Mouse (Mus musculus) CH12.LX (cell line): ENCODE data around the gene Fzd5. TPM values are rescaled to one million over a fixed set of nuclear protein-coding genes. Genes with fewer than 3 reads are reported as not detected.
A peak's percentile ranks its signal among the peaks of the same experiment; 100 is the strongest.

ENCODE experiments used
- DNase-seq: peaks from one replicate; pipeline ENCODE4 v3.0.0-alpha.2; 2013; ENCODE audit errors: extremely low read depth
- H3K27ac ChIP-seq: 2 replicates; pipeline ENCODE4 v1.5.1; 2012; ENCODE audit warnings: low read depth, mild to moderate bottlenecking, control low read depth, moderate library complexity; ENCODE audit not compliant: insufficient read depth
- H3K27me3 ChIP-seq: replicated peaks from 2 replicates; pipeline ENCODE3; 2012; ENCODE audit warnings: inconsistent platforms
- H3K36me3 ChIP-seq, 2 experiments: replicated peaks in 1 of 2; 2 replicates each; pipeline versions ENCODE3 to v1.6.1; 2012; ENCODE audit warnings: inconsistent platforms in 1 of 2, low read length in 1 of 2, mild to moderate bottlenecking in 1 of 2, mixed read lengths in 1 of 2, moderate library complexity in 1 of 2; ENCODE audit not compliant: control insufficient read depth in 1 of 2, insufficient read depth in 1 of 2
- H3K4me1 ChIP-seq, 2 experiments: 2 replicates each; pipeline ENCODE4 v1.6.1; 2012; ENCODE audit warnings: inconsistent platforms in 1 of 2, moderate library complexity in 1 of 2; ENCODE audit not compliant: insufficient read depth in 2 of 2, control insufficient read depth in 1 of 2
- H3K4me2 ChIP-seq: 2 replicates; pipeline ENCODE4 v1.6.1; 2012; ENCODE audit warnings: low read depth, mild to moderate bottlenecking, control low read depth; ENCODE audit not compliant: poor library complexity, insufficient read depth, severe bottlenecking
- H3K4me3 ChIP-seq, 3 experiments: fragments of 150-350 bp in 1 of 3; sonication (generic) in 1 of 3; replicated peaks in 1 of 3; 2 replicates each; pipeline versions ENCODE3 to v1.5.1; 2011 to 2012; ENCODE audit warnings: low read depth in 2 of 3, low read length in 2 of 3, mild to moderate bottlenecking in 2 of 3, moderate library complexity in 2 of 3, control low read depth in 1 of 3, improper control_type of control experiment in 1 of 3, inconsistent platforms in 1 of 3, mixed read lengths in 1 of 3; ENCODE audit not compliant: poor library complexity in 1 of 3
- H3K79me2 ChIP-seq: replicated peaks from 2 replicates; pipeline ENCODE4 v1.6.1; 2012; ENCODE audit warnings: mild to moderate bottlenecking, moderate library complexity; ENCODE audit not compliant: control insufficient read depth, poor library complexity, insufficient read depth, severe bottlenecking; ENCODE audit errors: extremely low read depth
- H3K9ac ChIP-seq: 2 replicates; pipeline ENCODE4 v1.6.1; 2012; ENCODE audit warnings: low read depth, mild to moderate bottlenecking, control low read depth, moderate library complexity; ENCODE audit not compliant: insufficient read depth
- H3K9me3 ChIP-seq: replicated peaks from 2 replicates; pipeline ENCODE3; 2012; ENCODE audit warnings: low read length, inconsistent platforms, mixed read lengths
- BHLHE40 ChIP-seq: IDR thresholded peaks from 2 replicates; pipeline ENCODE4 v1.6.1; 2011; ENCODE audit warnings: mild to moderate bottlenecking, low read depth, low read length, improper control_type of control experiment
- CHD2 ChIP-seq: IDR thresholded peaks from 2 replicates; pipeline ENCODE4 v1.6.1; 2011; ENCODE audit warnings: low read length, improper control_type of control experiment
- CTCF ChIP-seq, 2 experiments: IDR thresholded peaks in 1 of 2; conservative IDR thresholded peaks in 1 of 2; 2 replicates each; pipeline ENCODE4 v1.5.1; 2011 to 2012; ENCODE audit warnings: low read depth in 2 of 2, low read length in 2 of 2, improper control_type of control experiment in 1 of 2, inconsistent platforms in 1 of 2, mild to moderate bottlenecking in 1 of 2, moderate library complexity in 1 of 2
- ELF1 ChIP-seq: IDR thresholded peaks from 2 replicates; pipeline ENCODE4 v1.6.1; 2014; ENCODE audit warnings: low read depth, mild to moderate bottlenecking, inconsistent platforms, low read length, improper control_type of control experiment
- ETS1 ChIP-seq: conservative IDR thresholded peaks from 2 replicates; pipeline ENCODE4 v1.6.1; 2012; ENCODE audit warnings: low read depth, mild to moderate bottlenecking, inconsistent platforms, low read length, improper control_type of control experiment, moderate library complexity
- IRF4 ChIP-seq: IDR thresholded peaks from 2 replicates; pipeline ENCODE4 v1.6.1; 2014; ENCODE audit warnings: low read depth, mild to moderate bottlenecking, inconsistent platforms, low read length, improper control_type of control experiment
- JUND ChIP-seq: conservative IDR thresholded peaks from 2 replicates; pipeline ENCODE4 v1.6.1; 2011; ENCODE audit warnings: low read depth, low read length, improper control_type of control experiment
- MAZ ChIP-seq: IDR thresholded peaks from 2 replicates; pipeline ENCODE4 v1.6.1; 2012; ENCODE audit warnings: low read depth, mild to moderate bottlenecking, inconsistent platforms, low read length, improper control_type of control experiment, moderate library complexity
- MYC ChIP-seq: IDR thresholded peaks from 2 replicates; pipeline ENCODE4 v1.6.1; 2011; ENCODE audit warnings: low read depth, mild to moderate bottlenecking, improper control_type of control experiment, low read length
- PAX5 ChIP-seq: IDR thresholded peaks from 2 replicates; pipeline ENCODE4 v1.6.1; 2012; ENCODE audit warnings: low read length, inconsistent platforms, mixed read lengths
- POLR2A ChIP-seq: IDR thresholded peaks from 2 replicates; pipeline ENCODE4 v1.6.1; 2011; ENCODE audit warnings: low read depth, mild to moderate bottlenecking, improper control_type of control experiment, low read length
- RAD21 ChIP-seq: IDR thresholded peaks from 2 replicates; pipeline ENCODE4 v1.6.1; 2011; ENCODE audit warnings: low read depth, mild to moderate bottlenecking, low read length, improper control_type of control experiment, moderate library complexity
- SIN3A ChIP-seq: IDR thresholded peaks from 2 replicates; pipeline ENCODE4 v1.6.1; 2012; ENCODE audit warnings: low read length, improper control_type of control experiment, inconsistent platforms
- SMC3 ChIP-seq: IDR thresholded peaks from 2 replicates; pipeline ENCODE4 v1.6.1; 2011; ENCODE audit warnings: low read depth, low read length, improper control_type of control experiment
- TBP ChIP-seq: conservative IDR thresholded peaks from 2 replicates; pipeline ENCODE4 v1.6.1; 2011; ENCODE audit warnings: low read depth, low read length, improper control_type of control experiment
- UBTF ChIP-seq: IDR thresholded peaks from 2 replicates; pipeline ENCODE4 v1.6.1; 2012; ENCODE audit warnings: low read depth, mild to moderate bottlenecking, inconsistent platforms, low read length, improper control_type of control experiment, moderate library complexity
- USF2 ChIP-seq: conservative IDR thresholded peaks from 2 replicates; pipeline ENCODE4 v1.6.1; 2011; ENCODE audit warnings: low read depth, low read length, improper control_type of control experiment
- ZKSCAN1 ChIP-seq: IDR thresholded peaks from 2 replicates; pipeline ENCODE4 v1.6.1; 2012; ENCODE audit warnings: low read depth, inconsistent platforms, low read length, improper control_type of control experiment, borderline replicate concordance
- dilution Hi-C: fragments of 300-500 bp; cut with MboI; formaldehyde crosslinking; loops from 2 replicates; pipeline ENCODE4 v1.14.3; 2020; ENCODE audit warnings: low sequenced_read_pairs; ENCODE audit not compliant: extremely low pct_unique_long_range_greater_than_20kb, extremely low pct_ligation_motif_present
- in situ Hi-C: fragments of 300-500 bp; cut with MboI; formaldehyde crosslinking; loops from 3 replicates; pipeline ENCODE4 v1.14.3; 2019; ENCODE audit warnings: low sequenced_read_pairs, low pct_ligation_motif_present, low pct_unique_long_range_greater_than_20kb, mixed read lengths
- polyA plus RNA-seq: library from polyadenylated mRNA; unstranded; fragments of >175 nt; gene quantifications from 2 replicates; pipeline ENCODE4 v1.2.1, GENCODE M21; 2012; ENCODE audit warnings: low read depth; ENCODE audit not compliant: insufficient read length
- total RNA-seq, 2 experiments: library from RNA; depleted of rRNA; stranded (reverse); fragments of 300-350 nt in 1 of 2; fragments of >200 nt in 1 of 2; gene quantifications; 2 replicates each; pipeline ENCODE4 v1.2.3; 2012 to 2014

Fzd5 gene
- total and polyA plus RNA-seq, 3 experiments = 0.40 to 1.1 (median 0.47) TPM

DNA sequence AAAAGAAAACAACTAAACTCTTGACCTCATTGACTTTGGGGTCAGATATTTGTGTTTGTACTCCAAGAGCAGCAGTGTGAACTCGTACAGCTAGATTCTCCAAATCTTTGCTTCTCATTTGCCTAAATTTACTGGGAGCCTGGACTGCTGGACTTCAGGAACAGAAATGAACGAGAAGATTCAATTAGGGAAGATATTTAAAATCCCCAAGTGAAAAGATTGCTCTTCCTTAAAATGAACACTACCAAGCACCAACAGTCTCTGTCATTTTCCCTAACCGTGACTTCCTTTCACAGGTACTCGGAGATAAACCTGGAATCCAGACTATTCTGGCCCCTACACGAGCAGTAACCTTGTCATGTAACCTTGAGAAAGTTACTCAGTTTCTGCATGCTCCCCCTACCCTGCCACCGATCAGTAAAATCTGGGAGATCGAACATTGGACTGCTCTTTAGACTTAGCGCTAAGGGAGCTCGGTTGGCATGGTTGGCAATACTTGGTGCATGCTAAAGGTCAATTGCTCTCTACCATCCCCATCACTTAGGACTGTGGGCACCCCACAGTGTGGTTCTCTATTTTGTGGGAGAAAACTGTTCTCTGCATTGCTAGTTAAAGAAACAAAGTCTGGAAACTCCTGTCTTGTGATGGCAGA, 47.9 kb downstream of the Fzd5 start:
- Histone ChIP-seq H3K79me2 (no peaks in the 10 kb centered on the region), H3K9ac (peak overlapping the region; percentile 69), H3K4me1 (peaks cover 0 to 13% of the 10 kb centered on the region in 2 experiments; a peak in 2 of 4 replicates), H3K9me3 (no peaks in the 10 kb centered on the region), H3K4me2 (peak overlapping the region; percentile 80), H3K27ac (no peak overlapping the region), H3K4me3 (peak overlapping the region; percentile 52 to 76 (median 70)), H3K27me3 (peaks cover 14% of the 10 kb centered on the region), H3K36me3 (no peaks in the 10 kb centered on the region)
- no peak for DNase-seq
- in situ Hi-C loops = no loop called here
- TF ChIP-seq CTCF (conservative IDR thresholded peaks at IDR 0.05 in 1 of 2, IDR thresholded peaks at IDR 0.05 in 1 of 2; ENCODE audit: low read depth in 2 of 2, low read length in 2 of 2) (no peak), ZKSCAN1 (no peak)
- dilution Hi-C loops = no loop called here

DNA sequence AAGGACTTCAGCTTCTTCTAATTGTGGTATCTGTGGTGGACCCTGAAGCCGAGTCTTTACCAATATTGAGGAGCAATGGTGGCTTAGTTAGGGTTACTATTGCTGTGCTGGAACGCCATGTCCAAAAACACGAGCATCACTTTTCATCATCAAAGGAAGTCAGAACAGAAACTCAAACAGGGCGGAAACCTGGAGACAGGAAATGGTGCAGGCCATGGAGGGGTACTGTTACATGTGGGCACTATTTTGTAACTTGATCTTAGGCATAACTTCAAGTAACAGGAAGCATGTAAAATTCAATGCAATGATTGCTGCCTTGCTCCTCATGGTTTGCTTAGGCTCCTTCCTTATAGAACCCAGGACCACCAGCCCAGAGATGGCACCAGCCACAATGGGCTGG, 49.5 kb downstream of the Fzd5 start:
- Histone ChIP-seq H3K79me2 (no peaks in the 10 kb centered on the region), H3K9me3 (no peaks in the 10 kb centered on the region), H3K4me2 (no peak overlapping the region), H3K4me1 (peaks cover 0 to 13% of the 10 kb centered on the region in 2 experiments; a peak in 2 of 4 replicates), H3K4me3 (no peak overlapping the region), H3K27me3 (peaks cover 14% of the 10 kb centered on the region), H3K27ac (no peak overlapping the region), H3K9ac (no peak overlapping the region), H3K36me3 (no peaks in the 10 kb centered on the region)
- dilution Hi-C loops = no loop called here
- TF ChIP-seq BHLHE40 (no peak), USF2 (no peak)
- in situ Hi-C loops = no loop called here
- no peak for DNase-seq

- Histone ChIP-seq H3K27me3 (no peaks in the 10 kb centered on the region), H3K79me2 (no peaks in the 10 kb centered on the region), H3K9ac (no peak overlapping the region), H3K27ac (no peak overlapping the region), H3K4me2 (no peak overlapping the region), H3K4me1 (peaks cover 0 to under 1% of the 10 kb centered on the region in 2 experiments; a peak in 1 of 4 replicates), H3K4me3 (no peak overlapping the region), H3K36me3 (peaks cover 0 to 5% of the 10 kb centered on the region in 2 experiments)
- in situ Hi-C loops (no loop called here), dilution Hi-C loops (no loop called here)
- DNase-seq = no peak
- TF ChIP-seq SMC3 = no peak
- no peak for TF ChIP-seq SIN3A
- no peak for TF ChIP-seq TBP
- no peak for TF ChIP-seq MYC
- TF ChIP-seq CTCF (conservative IDR thresholded peaks at IDR 0.05 in 1 of 2, IDR thresholded peaks at IDR 0.05 in 1 of 2; ENCODE audit: low read depth in 2 of 2, low read length in 2 of 2) = no peak
- no peak for TF ChIP-seq ETS1
- no peak for TF ChIP-seq POLR2A
- TF ChIP-seq CHD2 = no peak
- no peak for TF ChIP-seq BHLHE40
- no peak for TF ChIP-seq RAD21
- TF ChIP-seq UBTF = no peak
- TF ChIP-seq MAZ = no peak
- TF ChIP-seq PAX5 = no peak
- TF ChIP-seq ELF1 = no peak
- no peak for TF ChIP-seq JUND
- no peak for TF ChIP-seq IRF4
- TF ChIP-seq, all 38 proteins: peak for 0
- H3K9me3 ChIP-seq = no peaks in the 10 kb centered on the region
These were observed 53.1 kb downstream of the Fzd5 start for GRCm38 (mm10) chr1:64684440-64684839.
